Mouse (Mus musculus) limb, embryonic 14.5 days (tissue): ENCODE measurements around the gene Klhdc8a. TPM values are rescaled to one million over a fixed set of nuclear protein-coding genes. Genes with fewer than 3 reads are reported as not detected.

Source experiments
- ATAC-seq: fragments of 200-750 bp; cut with Nextera tagmentation; 2 replicates; pipeline ENCODE4 v1.8.0; 2017; ENCODE audit warnings: low read depth, moderate number of reproducible peaks, moderate TSS enrichment; ENCODE audit not compliant: low FRiP score
- DNase-seq: peaks from one replicate; pipeline ENCODE4 v3.0.0-alpha.2; 2015; ENCODE audit warnings: low spot score
- H3K27ac ChIP-seq: fragments of 300-500 bp; sonication (generic); replicated peaks from 2 replicates; pipeline ENCODE4 v1.5.1; 2014; ENCODE audit warnings: low read depth, mild to moderate bottlenecking, low read length, moderate library complexity, mixed read lengths
- H3K27me3 ChIP-seq: fragments of 300-500 bp; sonication (generic); 2 replicates; pipeline ENCODE4 v1.6.1; 2014; ENCODE audit warnings: low read length, mixed read lengths; ENCODE audit not compliant: control insufficient read depth, insufficient read depth
- H3K36me3 ChIP-seq: fragments of 300-500 bp; sonication (generic); 2 replicates; pipeline ENCODE4 v1.6.1; 2014; ENCODE audit warnings: mild to moderate bottlenecking, low read length, moderate library complexity, mixed read lengths; ENCODE audit not compliant: control insufficient read depth, insufficient read depth
- H3K4me1 ChIP-seq: fragments of 300-500 bp; sonication (generic); 2 replicates; pipeline ENCODE4 v1.6.1; 2014; ENCODE audit warnings: antibody characterized with exemption, low read length, mixed read lengths; ENCODE audit not compliant: control insufficient read depth, insufficient read depth
- H3K4me2 ChIP-seq: fragments of 300-500 bp; sonication (generic); replicated peaks from 2 replicates; pipeline ENCODE4 v1.6.1; 2014; ENCODE audit warnings: low read depth, mild to moderate bottlenecking, low read length, moderate library complexity; ENCODE audit not compliant: severe bottlenecking
- H3K4me3 ChIP-seq: fragments of 300-500 bp; sonication (generic); replicated peaks from 2 replicates; pipeline ENCODE4 v1.5.1; 2014; ENCODE audit warnings: low read length
- H3K9ac ChIP-seq: fragments of 300-500 bp; sonication (generic); 2 replicates; pipeline ENCODE4 v1.6.1; 2014; ENCODE audit warnings: mild to moderate bottlenecking, low read depth, low read length, moderate library complexity; ENCODE audit not compliant: severe bottlenecking
- H3K9me3 ChIP-seq: fragments of 300-500 bp; sonication (generic); 2 replicates; pipeline ENCODE4 v1.6.1; 2016; ENCODE audit warnings: low read length; ENCODE audit not compliant: control insufficient read depth
- POLR2A ChIP-seq: fragments of 200-500 bp; IDR thresholded peaks from 2 replicates; pipeline ENCODE4 v1.8.0; 2012; ENCODE audit warnings: inconsistent platforms, mild to moderate bottlenecking, moderate library complexity, borderline replicate concordance; ENCODE audit not compliant: insufficient read depth, insufficient read length; ENCODE audit errors: extremely low read depth
- WGBS: fragments of 180-500 bp; shearing (Covaris S2); extraction: QIAGEN DNeasy Blood & Tissue Kit; methylation state at CpG from one replicate; pipeline ENCODE4 v1.1.7; 2014; 5-methylcytosine and 5-hydroxymethylcytosine counted together
- polyA plus RNA-seq, 2 experiments: library from polyadenylated mRNA; depleted of rRNA in 1 of 2; stranded (reverse) in 1 of 2; unstranded in 1 of 2; fragments of >200 nt; fragmentation: Nextera tagmentation in 1 of 2; extraction: Ambion mirVana in 1 of 2; gene quantifications; 2 replicates each; pipeline versions ENCODE4 v1.2.1 to v1.2.3; 2012 to 2014

The Klhdc8a gene
- polyA plus RNA-seq, 2 experiments: 0.07 to 0.10 TPM

- Histone ChIP-seq H3K36me3 (no peaks in the 10 kb centered on the region), H3K27ac (no peak overlapping the region), H3K9ac (no peak overlapping the region), H3K4me2 (no peak overlapping the region), H3K27me3 (no peaks in the 10 kb centered on the region), H3K9me3 (no peaks in the 10 kb centered on the region), H3K4me1 (no peaks in the 10 kb centered on the region), H3K4me3 (no peak overlapping the region)
- ATAC-seq: no peak
- no peak for DNase-seq
- TF ChIP-seq POLR2A: no peak
- 75% methylated on average over 13 of the region's 13 CpGs for WGBS
These were observed 15.4 kb upstream of the Klhdc8a start for GRCm38 (mm10) chr1:132283018-132283417.

GRCm38 (mm10) chr1:132286735-132287134 is 11.7 kb upstream of the Klhdc8a start:
- Histone ChIP-seq H3K4me1 (peaks cover 5% of the 10 kb centered on the region), H3K9me3 (no peaks in the 10 kb centered on the region), H3K27ac (no peak overlapping the region), H3K4me3 (no peak overlapping the region), H3K36me3 (no peaks in the 10 kb centered on the region), H3K4me2 (no peak overlapping the region), H3K9ac (no peak overlapping the region), H3K27me3 (no peaks in the 10 kb centered on the region)
- TF ChIP-seq POLR2A: no peak
- ATAC-seq (no peak), DNase-seq (no peak)
- 82% methylated on average over 1 of the region's 1 CpGs for WGBS

- H3K4me2 ChIP-seq: no peak overlapping the region
- H3K4me3 ChIP-seq: no peak overlapping the region
- H3K27me3 ChIP-seq: no peaks in the 10 kb centered on the region
- H3K9ac ChIP-seq: no peak overlapping the region
- no peak for ATAC-seq
- 60% methylated on average over 2 of the region's 2 CpGs for WGBS
- no peak for TF ChIP-seq POLR2A
- no peak for DNase-seq
- peaks cover 12% of the 10 kb centered on the region for H3K4me1 ChIP-seq
- H3K27ac ChIP-seq: no peak overlapping the region
- H3K36me3 ChIP-seq: no peaks in the 10 kb centered on the region
- no peaks in the 10 kb centered on the region for H3K9me3 ChIP-seq
These were observed 11.0 kb upstream of the Klhdc8a start for GRCm38 (mm10) chr1:132287445-132287844.

GRCm38 (mm10) chr1:132287991-132288451 is 10.4 kb upstream of the Klhdc8a start:
- no peak for TF ChIP-seq POLR2A
- Histone ChIP-seq H3K4me3 (no peak overlapping the region), H3K36me3 (no peaks in the 10 kb centered on the region), H3K27ac (no peak overlapping the region), H3K4me2 (no peak overlapping the region), H3K27me3 (no peaks in the 10 kb centered on the region), H3K9me3 (no peaks in the 10 kb centered on the region), H3K4me1 (peaks cover 17% of the 10 kb centered on the region), H3K9ac (no peak overlapping the region)
- WGBS: 24% methylated on average over 11 of the region's 11 CpGs
- DNase-seq (no peak), ATAC-seq (no peak)

GRCm38 (mm10) chr1:132289965-132290364 is 8.5 kb upstream of the Klhdc8a start:
- ATAC-seq: no peak
- Histone ChIP-seq H3K4me2 (no peak overlapping the region), H3K9me3 (no peaks in the 10 kb centered on the region), H3K4me3 (no peak overlapping the region), H3K27me3 (no peaks in the 10 kb centered on the region), H3K4me1 (peaks cover 17% of the 10 kb centered on the region), H3K36me3 (no peaks in the 10 kb centered on the region), H3K27ac (no peak overlapping the region), H3K9ac (no peak overlapping the region)
- no peak for TF ChIP-seq POLR2A
- DNase-seq: no peak
- WGBS: 65% methylated on average over 6 of the region's 6 CpGs
